Mouse (Mus musculus): ENCODE measurements around the gene Fbn1. TPM values are rescaled to one million over a fixed set of nuclear protein-coding genes. Genes with fewer than 3 reads are reported as not detected.

Fbn1 gene
- polyA plus RNA-seq, 1 experiment from 2014 or later, result 14.8 TPM

- no peak for ATAC-seq (ENCODE audit: low FRiP score)
Measured at GRCm38 (mm10) chr2:125259230-125260120, 248.3 kb downstream of the Fbn1 start.

GRCm38 (mm10) chr2:125255886-125256285, 251.9 kb downstream of the Fbn1 start:
- Histone ChIP-seq H3K4me3 (no peak overlapping the region), H3K27ac (no peak overlapping the region), H3K36me3 (peaks cover 44% of the 10 kb centered on the region), H3K9ac (no peak overlapping the region), H3K27me3 (no peaks in the 10 kb centered on the region), H3K4me2 (replicated peaks) (no peak overlapping the region), H3K4me1 (no peaks in the 10 kb centered on the region), H3K9me3 (replicated peaks) (no peaks in the 10 kb centered on the region)
- WGBS, result 83% methylated on average over 3 of the region's 3 CpGs
- no peak for ATAC-seq (ENCODE audit: low FRiP score)

More at GRCm38 (mm10) chr2:125259230-125260120, 248.3 kb downstream of the Fbn1 start:
- Histone ChIP-seq H3K4me1 (no peaks in the 10 kb centered on the region), H3K27me3 (no peaks in the 10 kb centered on the region), H3K27ac (no peak overlapping the region), H3K36me3 (peaks cover 33% of the 10 kb centered on the region), H3K9ac (no peak overlapping the region), H3K4me3 (no peak overlapping the region), H3K9me3 (replicated peaks) (no peaks in the 10 kb centered on the region), H3K4me2 (replicated peaks) (no peak overlapping the region)
- WGBS, result 86% methylated on average over 14 of the region's 14 CpGs

- ATAC-seq (ENCODE audit: low FRiP score), result no peak
- H3K4me3 ChIP-seq, result no peak overlapping the region
- no peaks in the 10 kb centered on the region for H3K9me3 ChIP-seq (replicated peaks)
- H3K27me3 ChIP-seq, result no peaks in the 10 kb centered on the region
- no peak overlapping the region for H3K9ac ChIP-seq
- peaks cover 47% of the 10 kb centered on the region for H3K36me3 ChIP-seq
- WGBS, result 92% methylated on average over 3 of the region's 3 CpGs
- H3K4me2 ChIP-seq (replicated peaks), result no peak overlapping the region
- H3K27ac ChIP-seq, result no peak overlapping the region
- no peaks in the 10 kb centered on the region for H3K4me1 ChIP-seq
Measured at GRCm38 (mm10) chr2:125254630-125255029, 253.2 kb downstream of the Fbn1 start.

GRCm38 (mm10) chr2:125253699-125254098, 254.1 kb downstream of the Fbn1 start:
- WGBS, result 96% methylated on average over 6 of the region's 6 CpGs
- no peak for ATAC-seq (ENCODE audit: low FRiP score)
- Histone ChIP-seq H3K9ac (no peak overlapping the region), H3K36me3 (peaks cover 44% of the 10 kb centered on the region), H3K27me3 (no peaks in the 10 kb centered on the region), H3K4me3 (no peak overlapping the region), H3K9me3 (replicated peaks) (no peaks in the 10 kb centered on the region), H3K4me2 (replicated peaks) (no peak overlapping the region), H3K27ac (no peak overlapping the region), H3K4me1 (0 out of 2 replicates have a peak, but pooled peaks cover 2% of the 10 kb centered on the region)

- Histone ChIP-seq H3K9me3 (replicated peaks) (no peaks in the 10 kb centered on the region), H3K9ac (no peak overlapping the region), H3K27me3 (no peaks in the 10 kb centered on the region), H3K4me1 (peaks cover 7% of the 10 kb centered on the region), H3K27ac (no peak overlapping the region), H3K4me2 (replicated peaks) (no peak overlapping the region), H3K36me3 (peaks cover 33% of the 10 kb centered on the region), H3K4me3 (no peak overlapping the region)
- 63% methylated on average over 2 of the region's 2 CpGs for WGBS
- ATAC-seq (ENCODE audit: low FRiP score), result no peak
Measured at GRCm38 (mm10) chr2:125252275-125252674, 255.5 kb downstream of the Fbn1 start.

GRCm38 (mm10) chr2:125251781-125252180, 256.0 kb downstream of the Fbn1 start:
- no peaks in the 10 kb centered on the region for H3K27me3 ChIP-seq
- no peak for ATAC-seq (ENCODE audit: low FRiP score)
- H3K4me2 ChIP-seq (replicated peaks), result no peak overlapping the region
- H3K9me3 ChIP-seq (replicated peaks), result no peaks in the 10 kb centered on the region
- H3K27ac ChIP-seq, result no peak overlapping the region
- peaks cover 28% of the 10 kb centered on the region for H3K36me3 ChIP-seq
- H3K4me3 ChIP-seq, result no peak overlapping the region
- WGBS, result 89% methylated on average over 4 of the region's 4 CpGs
- peaks cover 7% of the 10 kb centered on the region for H3K4me1 ChIP-seq
- H3K9ac ChIP-seq, result no peak overlapping the region

Other genes with a start within 250 kb of the Fbn1 start
- 0.34 and 0.36 TPM in 2 replicates for gene Gm9913, start 2.9 kb downstream of the Fbn1 start, polyA plus RNA-seq (2016; fragmentation: Nextera tagmentation; extraction: Ambion mirVana)
- gene Cep152, start 117.1 kb upstream of the Fbn1 start, polyA plus RNA-seq (2016; fragmentation: Nextera tagmentation; extraction: Ambion mirVana), result 6.7 and 7.5 TPM in 2 replicates
- gene Eid1, start 165.1 kb upstream of the Fbn1 start, polyA plus RNA-seq (2016; fragmentation: Nextera tagmentation; extraction: Ambion mirVana), result 392 and 403 TPM in 2 replicates
- gene Shc4, start 216.2 kb upstream of the Fbn1 start, polyA plus RNA-seq (2016; fragmentation: Nextera tagmentation; extraction: Ambion mirVana), result 3.2 and 3.3 TPM in 2 replicates

Measured in hindbrain, embryonic 12.5 days (tissue).